Mouse (Mus musculus): Measurements from ENCODE around the gene Umad1. TPM values are rescaled to one million over a fixed set of nuclear protein-coding genes. Genes with fewer than 3 reads are reported as not detected.

The Umad1 gene
- polyA plus RNA-seq (2015; fragmentation: Nextera tagmentation; extraction: Ambion mirVana): 52.2 and 62.2 TPM in 2 replicates

GRCm38 (mm10) chr6:8259004-8259666, at the start of gene Umad1, which contains the start of the genes Rpa3 and Gm45062:
Umad1 (plus strand) TSS chr6:8259288.
Rpa3 (minus strand) TSS chr6:8259173.
Gm45062 (plus strand) TSS chr6:8259450.
- Histone ChIP-seq H3K9me3 (replicated peaks) (no peaks in the 10 kb centered on the region), H3K27me3 (replicated peaks) (no peaks in the 10 kb centered on the region), H3K4me1 (peaks cover 20% of the 10 kb centered on the region), H3K36me3 (0 out of 2 replicates have a peak, but pooled peaks cover 3% of the 10 kb centered on the region), H3K4me3 (replicated peaks) (peak within 1 kb of the TSS; percentile 65), H3K4me2 (peak within 1 kb of the TSS; percentile 86), H3K27ac (replicated peaks) (peak within 1 kb of the TSS; percentile 88), H3K9ac (replicated peaks) (peak within 1 kb of the TSS; percentile 80)
- under 1% methylated on average over 63 of the region's 64 CpGs for WGBS
- peak; percentile 100 for ATAC-seq (ENCODE audit: low FRiP score)

- ATAC-seq (ENCODE audit: low FRiP score): peak; percentile 2; the same call in 1 of the 2 replicates
- peak overlapping the region; percentile 95 for H3K27ac ChIP-seq (replicated peaks)
- 12% methylated on average over 10 of the region's 10 CpGs for WGBS
- H3K9ac ChIP-seq (replicated peaks): peak overlapping the region; percentile 82
- H3K4me2 ChIP-seq: peak overlapping the region; percentile 55
- peaks cover 3% of the 10 kb centered on the region for H3K36me3 ChIP-seq
- peak overlapping the region; percentile 80 for H3K4me3 ChIP-seq (replicated peaks)
- H3K4me1 ChIP-seq: peaks cover 13% of the 10 kb centered on the region
- H3K9me3 ChIP-seq (replicated peaks): no peaks in the 10 kb centered on the region
- no peaks in the 10 kb centered on the region for H3K27me3 ChIP-seq (replicated peaks)
These were observed 49.3 kb upstream of the Umad1 start for GRCm38 (mm10) chr6:8209866-8210186.

DNA sequence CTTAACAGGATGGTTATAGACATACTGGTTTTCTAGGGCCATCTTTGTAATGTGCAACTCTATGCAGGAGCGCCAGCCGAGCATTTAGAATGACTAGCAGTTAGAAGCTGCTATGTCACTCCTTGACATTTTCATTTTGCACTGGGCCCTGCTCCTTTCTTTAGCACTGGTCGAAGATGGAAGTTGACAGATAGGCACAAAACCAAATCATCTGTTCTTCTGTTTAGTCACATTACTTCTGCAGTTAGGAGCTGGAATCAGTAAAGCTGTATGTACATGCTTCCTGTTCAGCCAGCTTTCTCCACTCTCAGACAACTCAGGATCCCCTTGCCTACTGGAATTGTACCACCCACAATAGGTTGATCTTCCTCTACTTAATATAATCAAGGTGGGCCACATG, 48.4 kb upstream of the Umad1 start:
- H3K4me2 ChIP-seq: peak overlapping the region; percentile 55
- no peak for ATAC-seq (ENCODE audit: low FRiP score)
- H3K4me3 ChIP-seq (replicated peaks): no peak overlapping the region
- no peaks in the 10 kb centered on the region for H3K27me3 ChIP-seq (replicated peaks)
- H3K9me3 ChIP-seq (replicated peaks): no peaks in the 10 kb centered on the region
- whole genome bisulfite sequencing: 90% methylated on average over 3 of the region's 3 CpGs
- no peak overlapping the region for H3K27ac ChIP-seq (replicated peaks)
- H3K9ac ChIP-seq (replicated peaks): no peak overlapping the region
- peaks cover 13% of the 10 kb centered on the region for H3K4me1 ChIP-seq
- peaks cover 11% of the 10 kb centered on the region for H3K36me3 ChIP-seq

DNA sequence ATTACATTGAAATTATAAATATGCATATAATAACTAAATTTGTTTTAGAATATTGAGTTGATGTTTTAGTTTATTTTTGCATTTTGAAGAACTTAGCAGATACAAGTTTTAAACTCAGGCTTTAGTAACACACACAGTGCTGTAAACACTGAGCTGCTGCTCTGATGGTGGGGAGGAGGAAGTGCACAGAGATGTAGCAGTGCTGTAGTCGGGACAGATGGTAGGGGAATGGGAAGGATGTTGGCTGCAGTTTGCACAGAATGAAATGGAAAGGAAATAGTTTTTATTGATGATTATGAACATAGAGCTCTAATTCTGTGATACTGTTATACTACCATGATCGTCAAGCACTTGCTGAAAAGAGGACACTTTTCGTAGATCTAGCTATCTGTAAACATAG, 32.1 kb upstream of the Umad1 start:
- Histone ChIP-seq H3K27ac (replicated peaks) (no peak overlapping the region), H3K4me2 (no peak overlapping the region), H3K4me3 (replicated peaks) (no peak overlapping the region), H3K9me3 (replicated peaks) (no peaks in the 10 kb centered on the region), H3K4me1 (no peaks in the 10 kb centered on the region), H3K36me3 (peaks cover 33% of the 10 kb centered on the region), H3K27me3 (replicated peaks) (no peaks in the 10 kb centered on the region), H3K9ac (replicated peaks) (no peak overlapping the region)
- no peak for ATAC-seq (ENCODE audit: low FRiP score)
- WGBS: 83% methylated on average over 3 of the region's 3 CpGs

- no peak overlapping the region for H3K9ac ChIP-seq (replicated peaks)
These were observed 30.5 kb upstream of the Umad1 start for GRCm38 (mm10) chr6:8228596-8228995.

DNA sequence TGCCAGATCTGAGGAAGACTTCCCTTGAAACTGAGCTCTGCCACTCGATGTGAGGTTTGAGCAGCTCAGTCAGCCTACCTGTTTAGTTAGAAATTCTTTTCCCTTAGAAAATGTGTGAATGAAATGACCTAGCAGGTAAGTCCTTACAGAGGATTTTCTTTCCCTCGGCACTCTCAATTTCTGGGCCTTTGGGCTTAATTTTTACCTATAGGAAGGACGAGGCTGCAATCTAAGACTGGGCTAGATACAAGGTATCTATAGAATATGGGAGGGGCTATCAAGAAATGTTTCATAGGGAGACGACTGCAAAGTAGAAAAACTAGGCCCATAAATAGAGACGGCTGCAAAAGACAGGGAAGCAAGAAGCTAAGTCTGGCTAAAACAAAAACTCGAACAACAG, 772 bp upstream of the Umad1 start:
- no peak for ATAC-seq (ENCODE audit: low FRiP score)
- H3K27me3 ChIP-seq (replicated peaks): no peaks in the 10 kb centered on the region
- peaks cover 20% of the 10 kb centered on the region for H3K4me1 ChIP-seq
- H3K9me3 ChIP-seq (replicated peaks): no peaks in the 10 kb centered on the region
- 9% methylated on average over 6 of the region's 6 CpGs for WGBS
- peak overlapping the region; percentile 85 for H3K27ac ChIP-seq (replicated peaks)
- 0 out of 2 replicates have a peak, but pooled peaks cover 3% of the 10 kb centered on the region for H3K36me3 ChIP-seq
- H3K9ac ChIP-seq (replicated peaks): peak overlapping the region; percentile 72
- peak overlapping the region; percentile 72 for H3K4me2 ChIP-seq
- H3K4me3 ChIP-seq (replicated peaks): peak overlapping the region; percentile 65

More at GRCm38 (mm10) chr6:8228596-8228995, 30.5 kb upstream of the Umad1 start:
- H3K4me2 ChIP-seq: no peak overlapping the region
- peaks cover 40% of the 10 kb centered on the region for H3K36me3 ChIP-seq
- H3K27ac ChIP-seq (replicated peaks): no peak overlapping the region
- no peaks in the 10 kb centered on the region for H3K4me1 ChIP-seq
- no peaks in the 10 kb centered on the region for H3K9me3 ChIP-seq (replicated peaks)
- 94% methylated on average over 3 of the region's 3 CpGs for WGBS
- ATAC-seq (ENCODE audit: low FRiP score): no peak
- H3K4me3 ChIP-seq (replicated peaks): no peak overlapping the region
- no peaks in the 10 kb centered on the region for H3K27me3 ChIP-seq (replicated peaks)

DNA sequence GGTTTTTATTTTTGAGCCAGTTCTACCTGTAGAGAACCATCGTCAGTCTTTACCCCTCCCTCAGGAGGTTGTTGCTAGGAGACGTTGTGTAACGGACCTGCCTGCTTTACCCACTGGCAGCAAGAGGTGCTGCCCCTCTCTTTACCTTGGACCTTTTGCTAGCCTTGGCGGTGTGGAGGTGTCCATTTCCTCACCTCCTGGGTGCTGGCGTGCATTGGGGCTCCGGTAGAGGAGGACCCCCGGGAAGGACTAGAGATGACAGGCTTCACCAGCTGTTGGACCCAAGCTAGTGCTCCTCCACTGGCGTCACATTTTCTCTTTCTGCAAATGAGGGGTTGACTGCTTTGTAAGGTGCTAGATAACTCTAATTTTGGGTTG, 568 bp downstream of the Umad1 start:
- Histone ChIP-seq H3K27me3 (replicated peaks) (no peaks in the 10 kb centered on the region), H3K4me2 (peak overlapping the region; percentile 86), H3K36me3 (0 out of 2 replicates have a peak, but pooled peaks cover 3% of the 10 kb centered on the region), H3K9ac (replicated peaks) (peak overlapping the region; percentile 80), H3K4me3 (replicated peaks) (peak overlapping the region; percentile 65), H3K4me1 (peaks cover 20% of the 10 kb centered on the region), H3K9me3 (replicated peaks) (no peaks in the 10 kb centered on the region), H3K27ac (replicated peaks) (peak overlapping the region; percentile 88)
- 0% methylated on average over 8 of the region's 8 CpGs for WGBS
- no peak for ATAC-seq (ENCODE audit: low FRiP score)

GRCm38 (mm10) chr6:8271047-8271446, 12.0 kb downstream of the Umad1 start:
- H3K4me1 ChIP-seq: no peaks in the 10 kb centered on the region
- no peaks in the 10 kb centered on the region for H3K27me3 ChIP-seq (replicated peaks)
- ATAC-seq (ENCODE audit: low FRiP score): no peak
- no peak overlapping the region for H3K27ac ChIP-seq (replicated peaks)
- H3K4me3 ChIP-seq (replicated peaks): no peak overlapping the region
- WGBS: 80% methylated on average over 3 of the region's 3 CpGs
- H3K4me2 ChIP-seq: no peak overlapping the region
- no peak overlapping the region for H3K9ac ChIP-seq (replicated peaks)
- H3K9me3 ChIP-seq (replicated peaks): no peaks in the 10 kb centered on the region
- peaks cover 9% of the 10 kb centered on the region; the same call in 1 of the 2 replicates for H3K36me3 ChIP-seq

DNA sequence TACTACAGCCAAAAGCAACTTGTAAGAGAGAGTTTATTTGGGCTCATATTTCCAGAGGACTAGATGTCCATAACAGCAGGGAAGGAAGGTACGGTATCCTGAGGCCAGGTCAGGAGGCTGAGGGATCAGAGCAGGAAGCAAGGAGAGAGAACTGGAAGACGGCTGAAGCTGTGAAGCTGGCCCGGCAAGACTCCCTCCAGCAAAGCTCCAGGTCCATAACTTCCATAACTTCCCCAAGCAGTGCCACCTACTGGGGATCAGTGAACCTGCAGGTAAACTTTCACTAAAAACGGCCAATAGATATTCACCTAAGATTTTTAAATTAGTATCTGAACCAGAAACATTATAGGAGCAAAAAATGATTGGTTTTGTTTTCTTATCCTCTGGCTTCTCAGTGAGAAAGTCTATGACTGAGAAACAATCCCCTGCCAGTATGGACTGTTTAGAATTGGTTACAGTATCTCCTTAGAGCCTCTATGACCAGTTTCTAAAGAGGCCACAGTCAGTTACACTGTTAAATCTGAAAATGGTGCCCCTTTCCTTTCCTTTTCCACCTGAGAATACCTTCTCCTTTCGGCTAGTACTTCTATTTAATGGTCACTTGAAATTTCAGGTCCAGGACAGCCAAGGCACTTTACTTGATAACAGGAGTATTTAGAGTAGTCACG, 15.4 kb downstream of the Umad1 start:
- no peak overlapping the region for H3K9ac ChIP-seq (replicated peaks)
- ATAC-seq (ENCODE audit: low FRiP score): peak; percentile 57; the same call in 1 of the 2 replicates
- 38% methylated on average over 6 of the region's 6 CpGs for WGBS
- no peaks in the 10 kb centered on the region for H3K9me3 ChIP-seq (replicated peaks)
- H3K4me2 ChIP-seq: no peak overlapping the region
- no peaks in the 10 kb centered on the region for H3K4me1 ChIP-seq
- H3K36me3 ChIP-seq: peaks cover 9% of the 10 kb centered on the region; the same call in 1 of the 2 replicates
- no peak overlapping the region for H3K27ac ChIP-seq (replicated peaks)
- no peaks in the 10 kb centered on the region for H3K27me3 ChIP-seq (replicated peaks)
- H3K4me3 ChIP-seq (replicated peaks): no peak overlapping the region

DNA sequence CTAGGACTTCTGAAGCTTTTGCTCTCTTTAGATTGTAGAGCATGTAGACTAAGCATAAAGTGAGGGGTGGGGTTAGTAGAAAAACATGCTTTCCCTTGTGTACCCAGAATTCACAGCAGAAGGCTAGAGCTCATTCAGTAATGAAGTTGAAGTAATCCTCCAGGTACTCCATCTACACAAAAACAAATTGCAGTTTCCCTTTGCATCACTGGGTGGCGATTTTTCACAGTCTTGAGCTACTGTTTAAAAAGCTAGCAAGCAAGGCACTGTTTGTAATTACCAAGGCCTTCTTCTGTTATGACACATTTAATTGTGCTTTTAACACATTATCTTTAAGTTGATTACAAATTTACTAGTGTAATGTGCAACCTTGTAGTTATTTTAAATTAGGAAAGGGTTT, 16.0 kb downstream of the Umad1 start:
- no peak overlapping the region for H3K4me3 ChIP-seq (replicated peaks)
- H3K4me1 ChIP-seq: no peaks in the 10 kb centered on the region
- H3K9me3 ChIP-seq (replicated peaks): no peaks in the 10 kb centered on the region
- no peaks in the 10 kb centered on the region for H3K27me3 ChIP-seq (replicated peaks)
- H3K9ac ChIP-seq (replicated peaks): no peak overlapping the region
- peak; percentile 87 for ATAC-seq (ENCODE audit: low FRiP score)
- WGBS: 11% methylated on average over 1 of the region's 1 CpGs
- peaks cover 9% of the 10 kb centered on the region; the same call in 1 of the 2 replicates for H3K36me3 ChIP-seq
- no peak overlapping the region for H3K4me2 ChIP-seq
- no peak overlapping the region for H3K27ac ChIP-seq (replicated peaks)

GRCm38 (mm10) chr6:8276431-8276830, 17.3 kb downstream of the Umad1 start:
- 81% methylated on average over 4 of the region's 4 CpGs for WGBS
- H3K27me3 ChIP-seq (replicated peaks): no peaks in the 10 kb centered on the region
- peaks cover 5% of the 10 kb centered on the region; the same call in 1 of the 2 replicates for H3K36me3 ChIP-seq
- H3K9me3 ChIP-seq (replicated peaks): no peaks in the 10 kb centered on the region
- H3K4me1 ChIP-seq: no peaks in the 10 kb centered on the region
- no peak overlapping the region for H3K27ac ChIP-seq (replicated peaks)
- H3K4me2 ChIP-seq: no peak overlapping the region
- ATAC-seq (ENCODE audit: low FRiP score): no peak
- no peak overlapping the region for H3K4me3 ChIP-seq (replicated peaks)
- H3K9ac ChIP-seq (replicated peaks): no peak overlapping the region

Data from neural tube, embryonic 15.5 days (tissue).